In genomic region chr14:20106271-20106670, GRCm38 (mm10) we compare ENCODE assay signal across 28 mouse cellular contexts. TPM values are rescaled to one million over a fixed set of nuclear protein-coding genes. Genes with fewer than 3 reads are reported as not detected.
DNase-seq lines count a peak whose midpoint lies in the region; ATAC-seq and TF ChIP-seq lines count a peak whose summit lies in the region.
"Had no signal": no experiment of that assay in that cellular context is flagged by ENCODE, and none has a peak within 500 bp of the region (broad histone marks: within the 10 kb centered on the region; RNA-seq: fewer than 3 reads in every experiment).

No protein-coding gene starts in this region.

- ATAC-seq in kidney, embryonic 16.5 days (ENCODE audit: low FRiP score, low TSS enrichment): no peak
- ATAC-seq in kidney, embryonic 14.5 days (ENCODE audit: low FRiP score, low TSS enrichment): no peak
- ATAC-seq: forebrain, embryonic 15.5 days; inflammation-experienced regulatory T-cells, adult 6 months; midbrain, embryonic 13.5 days; Patski had no signal

- TF ChIP-seq EP300 in heart, adult 2 months (IDR thresholded peaks at IDR 0.05; ENCODE audit: insufficient read depth, low read depth, low read length): no peak

- DNase-seq in heart, adult 2 months: no peak
- no peak for DNase-seq in heart, postnatal 10 days
- peak; percentile 70 for DNase-seq in lung, postnatal 25 days (ENCODE audit: low spot score)
- no peak for DNase-seq in layer of hippocampus, adult 18-20 months (ENCODE audit: low spot score in 2 of 2)
- DNase-seq: adrenal gland, postnatal 25 days; cerebellum, adult 18-20 months; cerebellum, postnatal 10 days; gastrocnemius, postnatal 25 days; heart, adult 18-20 months; heart, postnatal 14 days; layer of hippocampus, adult 9-11 months; liver; thymus, adult 2 months; thymus, postnatal 36 days had no signal

- no peak for TF ChIP-seq POLR2A in heart, adult 2 months (IDR thresholded peaks at IDR 0.05; ENCODE audit: insufficient read depth, low read depth, low read length)

- peak overlapping the region; percentile 33 for H3K27ac ChIP-seq in heart, adult 2 months
- peak overlapping the region; percentile 41 for H3K27ac ChIP-seq in kidney, embryonic 16.5 days (ENCODE audit: low read length)
- no peak overlapping the region for H3K27ac ChIP-seq in kidney, embryonic 14.5 days (ENCODE audit: low read depth, low read length)
- peak overlapping the region; percentile 72 for H3K27ac ChIP-seq in brown adipose tissue, adult 24 weeks (replicated peaks; ENCODE audit: low read depth, low read length)
- H3K27ac ChIP-seq: forebrain, embryonic 15.5 days; heart, embryonic 13.5 days; hindbrain, embryonic 15.5 days; liver, embryonic 14.5 days; macrophage; midbrain, embryonic 13.5 days had no signal

- H3K27me3 ChIP-seq in heart, adult 2 months (ENCODE audit: control insufficient read depth, insufficient read depth, low read length): no peaks in the 10 kb centered on the region
- no peaks in the 10 kb centered on the region for H3K27me3 ChIP-seq in kidney, embryonic 16.5 days (ENCODE audit: insufficient read depth, low read length)
- no peaks in the 10 kb centered on the region for H3K27me3 ChIP-seq in kidney, embryonic 14.5 days (ENCODE audit: control insufficient read depth, insufficient read depth, low read length)
- H3K27me3 ChIP-seq: embryonic facial prominence, embryonic 13.5 days; forebrain, embryonic 15.5 days; heart, embryonic 13.5 days; hindbrain, embryonic 15.5 days; midbrain, embryonic 13.5 days; Patski had no signal

- no peaks in the 10 kb centered on the region for H3K36me3 ChIP-seq in heart, adult 2 months (ENCODE audit: control insufficient read depth, insufficient read depth, low read length)
- no peaks in the 10 kb centered on the region for H3K36me3 ChIP-seq in kidney, embryonic 16.5 days (ENCODE audit: insufficient read depth, low read length)
- H3K36me3 ChIP-seq in kidney, embryonic 14.5 days (ENCODE audit: control insufficient read depth, insufficient read depth, low read length): no peaks in the 10 kb centered on the region
- H3K36me3 ChIP-seq: embryonic facial prominence, embryonic 13.5 days; forebrain, embryonic 10.5 days; forebrain, embryonic 15.5 days; heart, embryonic 13.5 days; hindbrain, embryonic 10.5 days; hindbrain, embryonic 15.5 days; midbrain, embryonic 13.5 days had no signal

- no peaks in the 10 kb centered on the region for H3K79me2 ChIP-seq in heart, adult 2 months (replicated peaks; ENCODE audit: control insufficient read depth, insufficient read depth, low read length)

- H3K4me3 ChIP-seq in heart, adult 2 months: no peak overlapping the region
- H3K4me3 ChIP-seq in kidney, embryonic 16.5 days (ENCODE audit: low read length): no peak overlapping the region
- H3K4me3 ChIP-seq in kidney, embryonic 14.5 days (ENCODE audit: low read length): no peak overlapping the region
- H3K4me3 ChIP-seq in brown adipose tissue, adult 24 weeks (ENCODE audit: insufficient read depth, low read depth, low read length): no peak overlapping the region
- H3K4me3 ChIP-seq: embryonic facial prominence, embryonic 13.5 days; forebrain, embryonic 10.5 days; forebrain, embryonic 15.5 days; heart, embryonic 13.5 days; hindbrain, embryonic 10.5 days; hindbrain, embryonic 15.5 days; midbrain, embryonic 13.5 days had no signal

- H3K4me1 ChIP-seq in heart, adult 2 months (ENCODE audit: control insufficient read depth, insufficient read depth, low read length): no peaks in the 10 kb centered on the region; the same call in 1 of the 2 replicates
- H3K4me1 ChIP-seq in kidney, embryonic 16.5 days (ENCODE audit: insufficient read depth, low read length): no peaks in the 10 kb centered on the region
- H3K4me1 ChIP-seq in kidney, embryonic 14.5 days (ENCODE audit: control insufficient read depth, insufficient read depth, low read length): no peaks in the 10 kb centered on the region
- peaks cover 10% of the 10 kb centered on the region; the same call in 1 of the 2 replicates for H3K4me1 ChIP-seq in brown adipose tissue, adult 24 weeks (ENCODE audit: control insufficient read depth, insufficient read depth, insufficient read length, low read length)
- H3K4me1 ChIP-seq: embryonic facial prominence, embryonic 13.5 days; forebrain, embryonic 10.5 days; forebrain, embryonic 15.5 days; hindbrain, embryonic 15.5 days; midbrain, embryonic 13.5 days had no signal

- no peak for TF ChIP-seq CTCF in heart, adult 2 months (IDR thresholded peaks at IDR 0.05)

- H3K4me2 ChIP-seq in kidney, embryonic 16.5 days (replicated peaks; ENCODE audit: low read depth, low read length): no peak overlapping the region
- H3K4me2 ChIP-seq in kidney, embryonic 14.5 days (replicated peaks; ENCODE audit: low read depth, low read length): no peak overlapping the region
- H3K4me2 ChIP-seq: embryonic facial prominence, embryonic 13.5 days; forebrain, embryonic 15.5 days; heart, embryonic 13.5 days; hindbrain, embryonic 15.5 days; midbrain, embryonic 13.5 days had no signal

- intact Hi-C loops in heart, adult 2 months (cut with DNase I): no loop called here
- intact Hi-C loops in heart, postnatal 10 days (cut with DNase I): no loop called here

- H3K9ac ChIP-seq in heart, adult 2 months (ENCODE audit: low read depth, low read length): no peak overlapping the region
- no peak overlapping the region for H3K9ac ChIP-seq in kidney, embryonic 16.5 days (replicated peaks; ENCODE audit: low read length)
- H3K9ac ChIP-seq in kidney, embryonic 14.5 days (ENCODE audit: low read depth, low read length): no peak overlapping the region
- H3K9ac ChIP-seq: embryonic facial prominence, embryonic 13.5 days; forebrain, embryonic 15.5 days; heart, embryonic 13.5 days; hindbrain, embryonic 15.5 days; liver, embryonic 14.5 days; midbrain, embryonic 13.5 days had no signal

- no peaks in the 10 kb centered on the region for H3K9me3 ChIP-seq in kidney, embryonic 16.5 days (ENCODE audit: low read length)
- no peaks in the 10 kb centered on the region for H3K9me3 ChIP-seq in kidney, embryonic 14.5 days (ENCODE audit: control insufficient read depth, low read length)
- H3K9me3 ChIP-seq: embryonic facial prominence, embryonic 13.5 days; forebrain, embryonic 10.5 days; forebrain, embryonic 15.5 days; heart, embryonic 13.5 days; hindbrain, embryonic 10.5 days; hindbrain, embryonic 15.5 days; midbrain, embryonic 13.5 days had no signal

- 35% methylated on average over 6 of the region's 6 CpGs for WGBS in heart, adult 2 months
- WGBS in kidney, embryonic 16.5 days: 65% methylated on average over 6 of the region's 6 CpGs
- WGBS in kidney, embryonic 14.5 days: 78% methylated on average over 6 of the region's 6 CpGs

RNA-seq across cellular contexts. Expression of gene Saysd1, which starts 32.1 kb away (rescaled TPM):
- 1 to 10 TPM; 2.6 to 2.8 TPM for total RNA-seq in heart, adult 2 months (2021)
- 4.7 and 5.0 TPM in 2 replicates for polyA plus RNA-seq in heart, adult 2 months (2012; rRNA removed)
- 1 to 10 TPM; 2.5 to 2.8 TPM for total RNA-seq in heart, postnatal 10 days (2021)
- polyA plus RNA-seq in kidney, embryonic 16.5 days (2015; fragmentation: Nextera tagmentation; extraction: Ambion mirVana): 13.4 and 13.6 TPM in 2 replicates
- polyA plus RNA-seq in kidney, embryonic 14.5 days (2014; fragmentation: Nextera tagmentation; extraction: Ambion mirVana): 11.2 and 13.7 TPM in 2 replicates
- polyA plus RNA-seq in brown adipose tissue, adult 24 weeks (2012; ENCODE audit: insufficient read depth, insufficient read length, missing spikeins): 2.5 and 3.7 TPM in 2 replicates
- total RNA-seq in layer of hippocampus, adult 18-20 months (2021): 1 to 10 TPM; 3.8 to 4.2 TPM
